In the genomic region with DNA sequence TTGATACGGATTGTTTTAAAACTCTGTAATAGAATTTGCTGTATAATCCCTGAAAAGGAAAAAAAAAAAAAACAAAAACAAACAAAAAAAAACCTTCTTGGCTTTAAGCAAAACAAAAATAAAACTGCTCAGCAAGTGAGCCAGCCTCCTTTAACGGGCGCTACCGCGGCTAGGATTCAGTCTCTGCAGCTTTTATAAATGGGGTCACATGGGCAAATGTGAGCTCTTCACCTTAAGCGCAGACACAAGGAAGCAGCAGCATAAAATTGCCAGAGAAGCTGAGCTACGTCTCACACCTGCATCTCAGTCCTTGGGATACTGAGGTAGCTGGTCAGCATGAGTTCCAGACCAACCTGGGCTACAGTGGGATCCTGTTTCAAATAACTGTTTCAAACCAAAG, we compare ENCODE assay signal across 14 mouse cellular contexts. TPM values are rescaled to one million over a fixed set of nuclear protein-coding genes. Genes with fewer than 3 reads are reported as not detected.
A peak's percentile ranks its signal among the peaks of the same experiment; 100 is the strongest.
DNase-seq lines count a peak whose midpoint lies in the region; ATAC-seq lines count a peak whose summit lies in the region.
"Had no signal": no experiment of that assay in that cellular context is flagged by ENCODE, and none has a peak within 500 bp of the region (broad histone marks: within the 10 kb centered on the region; RNA-seq: fewer than 3 reads in every experiment).

No protein-coding gene starts in this region.

- H3K4me1 ChIP-seq in forebrain, embryonic 10.5 days, result peaks cover 36% of the 10 kb centered on the region
- H3K4me1 ChIP-seq in forebrain, embryonic 16.5 days (replicated peaks; ENCODE audit: control insufficient read depth, insufficient read depth, low read length), result peaks cover 9% of the 10 kb centered on the region
- H3K4me1 ChIP-seq in hindbrain, embryonic 16.5 days (ENCODE audit: control insufficient read depth, insufficient read depth, low read depth, low read length), result peaks cover 5% of the 10 kb centered on the region; the same call in 1 of the 2 replicates
- H3K4me1 ChIP-seq in hindbrain, embryonic 12.5 days, result peaks cover 11% of the 10 kb centered on the region; the same call in 1 of the 2 replicates
- H3K4me1 ChIP-seq in limb, embryonic 10.5 days, result peaks cover 61% of the 10 kb centered on the region
- peaks cover 12% of the 10 kb centered on the region for H3K4me1 ChIP-seq in midbrain, embryonic 16.5 days (ENCODE audit: control insufficient read depth, insufficient read depth, low read length)

- H3K9me3 ChIP-seq in forebrain, embryonic 10.5 days, result peaks cover 3% of the 10 kb centered on the region; the same call in 1 of the 2 replicates
- H3K9me3 ChIP-seq in forebrain, embryonic 16.5 days (ENCODE audit: control insufficient read depth, low read length), result no peaks in the 10 kb centered on the region
- H3K9me3 ChIP-seq in hindbrain, embryonic 16.5 days (ENCODE audit: control insufficient read depth, low read length), result no peaks in the 10 kb centered on the region; the same call in 1 of the 2 replicates
- H3K9me3 ChIP-seq in hindbrain, embryonic 12.5 days (replicated peaks), result no peaks in the 10 kb centered on the region
- no peaks in the 10 kb centered on the region for H3K9me3 ChIP-seq in limb, embryonic 10.5 days (replicated peaks)
- 0 out of 2 replicates have a peak, but pooled peaks cover 2% of the 10 kb centered on the region for H3K9me3 ChIP-seq in midbrain, embryonic 16.5 days (replicated peaks; ENCODE audit: control insufficient read depth, low read length, poor library complexity, severe bottlenecking)

- ATAC-seq in forebrain, embryonic 16.5 days, result no peak
- ATAC-seq in hindbrain, embryonic 16.5 days, result no peak
- ATAC-seq in hindbrain, embryonic 12.5 days (ENCODE audit: low FRiP score), result no peak
- ATAC-seq in midbrain, embryonic 16.5 days, result no peak

- 13% methylated on average over 7 of the region's 7 CpGs for WGBS in forebrain, embryonic 10.5 days
- WGBS in forebrain, embryonic 16.5 days, result 15% methylated on average over 7 of the region's 7 CpGs
- WGBS in hindbrain, embryonic 16.5 days, result 20% methylated on average over 7 of the region's 7 CpGs
- 22% methylated on average over 7 of the region's 7 CpGs for WGBS in hindbrain, embryonic 12.5 days
- WGBS in limb, embryonic 10.5 days, result 15% methylated on average over 7 of the region's 7 CpGs
- WGBS in midbrain, embryonic 16.5 days, result 9% methylated on average over 7 of the region's 7 CpGs

- H3K27me3 ChIP-seq in forebrain, embryonic 10.5 days (ENCODE audit: poor library complexity, severe bottlenecking), result no peaks in the 10 kb centered on the region
- H3K27me3 ChIP-seq in forebrain, embryonic 16.5 days (replicated peaks; ENCODE audit: control insufficient read depth, insufficient read depth, low read length), result no peaks in the 10 kb centered on the region
- H3K27me3 ChIP-seq in hindbrain, embryonic 16.5 days (replicated peaks; ENCODE audit: control insufficient read depth, insufficient read depth, low read length), result no peaks in the 10 kb centered on the region
- no peaks in the 10 kb centered on the region for H3K27me3 ChIP-seq in hindbrain, embryonic 12.5 days
- H3K27me3 ChIP-seq in limb, embryonic 10.5 days (ENCODE audit: low read depth, poor library complexity, severe bottlenecking), result no peaks in the 10 kb centered on the region
- no peaks in the 10 kb centered on the region for H3K27me3 ChIP-seq in midbrain, embryonic 16.5 days (ENCODE audit: control insufficient read depth, insufficient read depth, low read depth, low read length)

- no peak for DNase-seq in forebrain, embryonic 10.5 days (ENCODE audit: extremely low spot score, low spot score)
- DNase-seq in limb, embryonic 10.5 days (ENCODE audit: low spot score), result no peak
- no peak for DNase-seq in layer of hippocampus, adult 11-12 months (ENCODE audit: low spot score)
- no peak for DNase-seq in Muller cell, postnatal 12 days (ENCODE audit: inconsistent ontology term)
- DNase-seq: adrenal gland, postnatal 10 days; cerebellum, postnatal 25 days; liver; right cerebral cortex, postnatal 25 days; thymus, adult 2 months had no signal

- peaks cover 5% of the 10 kb centered on the region for H3K36me3 ChIP-seq in forebrain, embryonic 10.5 days (replicated peaks)
- no peaks in the 10 kb centered on the region; the same call in 1 of the 2 replicates for H3K36me3 ChIP-seq in forebrain, embryonic 16.5 days (ENCODE audit: control insufficient read depth, insufficient read depth)
- 0 out of 2 replicates have a peak, but pooled peaks cover 2% of the 10 kb centered on the region for H3K36me3 ChIP-seq in hindbrain, embryonic 16.5 days (ENCODE audit: control insufficient read depth, insufficient read depth, low read length)
- peaks cover 5% of the 10 kb centered on the region for H3K36me3 ChIP-seq in hindbrain, embryonic 12.5 days
- H3K36me3 ChIP-seq in limb, embryonic 10.5 days, result peaks cover 4% of the 10 kb centered on the region
- no peaks in the 10 kb centered on the region for H3K36me3 ChIP-seq in midbrain, embryonic 16.5 days (ENCODE audit: control insufficient read depth, insufficient read depth, low read length)

- H3K4me3 ChIP-seq in forebrain, embryonic 10.5 days, result no peak overlapping the region
- no peak overlapping the region for H3K4me3 ChIP-seq in forebrain, embryonic 16.5 days (replicated peaks; ENCODE audit: low read length)
- H3K4me3 ChIP-seq in hindbrain, embryonic 16.5 days (ENCODE audit: low read length), result no peak overlapping the region
- H3K4me3 ChIP-seq in hindbrain, embryonic 12.5 days, result no peak overlapping the region
- no peak overlapping the region for H3K4me3 ChIP-seq in limb, embryonic 10.5 days
- H3K4me3 ChIP-seq in midbrain, embryonic 16.5 days (ENCODE audit: low read depth, low read length), result no peak overlapping the region

- no peak overlapping the region for H3K9ac ChIP-seq in forebrain, embryonic 16.5 days (replicated peaks; ENCODE audit: low read depth, low read length)
- no peak overlapping the region for H3K9ac ChIP-seq in hindbrain, embryonic 16.5 days (ENCODE audit: low read depth, low read length)
- H3K9ac ChIP-seq in hindbrain, embryonic 12.5 days, result no peak overlapping the region
- no peak overlapping the region for H3K9ac ChIP-seq in midbrain, embryonic 16.5 days (ENCODE audit: low read depth, low read length)
- H3K9ac ChIP-seq: lung, embryonic 14.5 days had no signal

- 0 out of 2 replicates have a peak overlapping the region, but pooled peaks have one; percentile 17 for H3K27ac ChIP-seq in forebrain, embryonic 10.5 days
- H3K27ac ChIP-seq in forebrain, embryonic 16.5 days (ENCODE audit: low read length), result no peak overlapping the region
- H3K27ac ChIP-seq in hindbrain, embryonic 16.5 days (ENCODE audit: low read depth, low read length), result no peak overlapping the region
- H3K27ac ChIP-seq in hindbrain, embryonic 12.5 days, result no peak overlapping the region
- H3K27ac ChIP-seq in limb, embryonic 10.5 days, result peak overlapping the region; percentile 74; the same call in 1 of the 2 replicates
- no peak overlapping the region for H3K27ac ChIP-seq in midbrain, embryonic 16.5 days (ENCODE audit: low read length)

- no peak overlapping the region; the same call in 1 of the 2 replicates for H3K4me2 ChIP-seq in forebrain, embryonic 16.5 days (ENCODE audit: low read length)
- H3K4me2 ChIP-seq in hindbrain, embryonic 16.5 days (ENCODE audit: low read length), result 0 out of 2 replicates have a peak overlapping the region, but pooled peaks have one; percentile 9
- H3K4me2 ChIP-seq in hindbrain, embryonic 12.5 days (replicated peaks), result no peak overlapping the region
- peak overlapping the region; percentile 4 for H3K4me2 ChIP-seq in midbrain, embryonic 16.5 days (ENCODE audit: low read length)
- H3K4me2 ChIP-seq: lung, embryonic 14.5 days had no signal

RNA-seq across cellular contexts. Expression of gene Micu2, which starts 16.6 kb away (rescaled TPM):
- polyA plus RNA-seq in forebrain, embryonic 10.5 days (2016; fragmentation: Nextera tagmentation; extraction: Ambion mirVana), result 55.4 and 58.2 TPM in 2 replicates
- polyA plus RNA-seq in forebrain, embryonic 16.5 days (2015; fragmentation: Nextera tagmentation; extraction: Ambion mirVana), result 71.8 and 73.4 TPM in 2 replicates
- polyA plus RNA-seq in hindbrain, embryonic 16.5 days (2015; fragmentation: Nextera tagmentation; extraction: Ambion mirVana), result 70.4 and 78.7 TPM in 2 replicates
- polyA plus RNA-seq in hindbrain, embryonic 12.5 days (2016; fragmentation: Nextera tagmentation; extraction: Ambion mirVana), result 73.1 and 84.1 TPM in 2 replicates
- polyA plus RNA-seq in limb, embryonic 10.5 days (2016; fragmentation: Nextera tagmentation; extraction: Ambion mirVana), result 59.7 and 68.3 TPM in 2 replicates
- 71.9 and 75.8 TPM in 2 replicates for polyA plus RNA-seq in midbrain, embryonic 16.5 days (2015; fragmentation: Nextera tagmentation; extraction: Ambion mirVana)

Comparison
In these comparisons a context has a peak if more than half of its experiments do, and no peak if none do; other contexts are left out.
1. H3K27ac ChIP-seq: peak in forebrain, embryonic 10.5 days (single experiment) and limb, embryonic 10.5 days (single experiment); none in forebrain, embryonic 16.5 days (single experiment), hindbrain, embryonic 16.5 days (single experiment), hindbrain, embryonic 12.5 days (single experiment) and midbrain, embryonic 16.5 days (single experiment).
2. H3K4me2 ChIP-seq: peak in hindbrain, embryonic 16.5 days (single experiment) and midbrain, embryonic 16.5 days (single experiment); none in forebrain, embryonic 16.5 days (single experiment) and hindbrain, embryonic 12.5 days (single experiment).